Mouse (Mus musculus) ES-Bruce4 (cell line): ENCODE measurements around the gene Shisa7. TPM values are rescaled to one million over a fixed set of nuclear protein-coding genes. Genes with fewer than 3 reads are reported as not detected.
"Not testable (repeated sequence)": the region's sequence is repeated elsewhere in the genome, so short reads cannot be mapped to it uniquely, and the experiment has no call there.

Source experiments
- H3K27ac ChIP-seq: 2 replicates; pipeline ENCODE4 v1.5.1; 2012; ENCODE audit warnings: low read length, inconsistent platforms; ENCODE audit not compliant: insufficient read depth
- H3K27me3 ChIP-seq: 2 replicates; pipeline ENCODE4 v1.6.1; 2012; ENCODE audit warnings: mild to moderate bottlenecking, low read length, inconsistent platforms; ENCODE audit not compliant: control insufficient read depth, poor library complexity, insufficient read depth, severe bottlenecking
- H3K36me3 ChIP-seq: 2 replicates; pipeline ENCODE4 v1.6.1; 2012; ENCODE audit warnings: inconsistent platforms, mild to moderate bottlenecking, low read length, moderate library complexity; ENCODE audit not compliant: control insufficient read depth, poor library complexity, insufficient read depth, severe bottlenecking
- H3K4me1 ChIP-seq: one replicate; pipeline ENCODE4 v1.8.1; 2011; ENCODE audit warnings: low read length; ENCODE audit not compliant: control insufficient read depth, insufficient read depth
- H3K4me3 ChIP-seq: 2 replicates; pipeline ENCODE4 v1.5.1; 2011; ENCODE audit warnings: low read depth, mild to moderate bottlenecking, low read length
- H3K9ac ChIP-seq: 2 replicates; pipeline ENCODE4 v1.6.1; 2012; ENCODE audit warnings: low read depth, mild to moderate bottlenecking, inconsistent platforms; ENCODE audit not compliant: poor library complexity, severe bottlenecking
- H3K9me3 ChIP-seq: replicated peaks from 2 replicates; pipeline ENCODE4 v1.6.1; 2012; ENCODE audit warnings: mild to moderate bottlenecking, low read length, inconsistent platforms; ENCODE audit not compliant: control insufficient read depth, poor library complexity, insufficient read depth, severe bottlenecking
- CTCF ChIP-seq: IDR thresholded peaks from one replicate; pipeline ENCODE4 v1.8.1; 2011; ENCODE audit warnings: low read depth, low read length
- EP300 ChIP-seq: IDR thresholded peaks from 2 replicates; pipeline ENCODE4 v1.6.1; 2011; ENCODE audit warnings: low read depth, low read length; ENCODE audit not compliant: insufficient read depth
- POLR2A ChIP-seq: IDR thresholded peaks from one replicate; pipeline ENCODE4 v1.8.1; 2011; ENCODE audit warnings: low read length; ENCODE audit not compliant: insufficient read depth
- polyA plus RNA-seq: library from polyadenylated mRNA; stranded (reverse); fragments of >200 nt; gene quantifications from 2 replicates; pipeline ENCODE4 v1.2.4, GENCODE M21; 2011; ENCODE audit warnings: low read depth; ENCODE audit not compliant: missing spikeins, insufficient read depth, insufficient read length

The Shisa7 gene
- polyA plus RNA-seq, 1 experiment = 3.8 TPM

- Histone ChIP-seq H3K4me1 (no peaks in the 10 kb centered on the region), H3K9me3 (no peaks in the 10 kb centered on the region), H3K9ac (peak overlapping the region; percentile 100), H3K27ac (0 out of 2 replicates have a peak overlapping the region, but pooled peaks have one; percentile 0), H3K27me3 (no peaks in the 10 kb centered on the region), H3K36me3 (peaks cover 40% of the 10 kb centered on the region), H3K4me3 (peak overlapping the region; percentile 82)
- TF ChIP-seq EP300 (no peak), CTCF (no peak), POLR2A (no peak)
Measured at GRCm38 (mm10) chr7:4811842-4812302, 32.6 kb downstream of the Shisa7 start.

- H3K27ac ChIP-seq, H3K9me3 ChIP-seq, H3K27me3 ChIP-seq, H3K4me1 ChIP-seq: not testable (repeated sequence)
- H3K9ac ChIP-seq = peak overlapping the region; percentile 100
- peak overlapping the region; percentile 82 for H3K4me3 ChIP-seq
- peaks cover 48% of the 10 kb centered on the region for H3K36me3 ChIP-seq
Measured at GRCm38 (mm10) chr7:4811131-4811530, 33.4 kb downstream of the Shisa7 start.

- Histone ChIP-seq H3K9me3 (no peaks in the 10 kb centered on the region), H3K4me1 (no peaks in the 10 kb centered on the region), H3K9ac (no peak overlapping the region), H3K4me3 (no peak overlapping the region), H3K36me3 (peaks cover 68% of the 10 kb centered on the region), H3K27ac (no peak overlapping the region; the same call in 1 of the 2 replicates), H3K27me3 (no peaks in the 10 kb centered on the region)
- no peak for TF ChIP-seq CTCF
- no peak for TF ChIP-seq POLR2A
- no peak for TF ChIP-seq EP300
Measured at GRCm38 (mm10) chr7:4806716-4807115, 37.8 kb downstream of the Shisa7 start.

- H3K9me3 ChIP-seq = no peaks in the 10 kb centered on the region
- H3K9ac ChIP-seq = no peak overlapping the region
- TF ChIP-seq EP300 (no peak), CTCF (no peak), POLR2A (no peak)
Measured at GRCm38 (mm10) chr7:4802247-4802646, 42.2 kb downstream of the Shisa7 start.

GRCm38 (mm10) chr7:4795767-4796433 lies 48.6 kb downstream of the Shisa7 start:
- Histone ChIP-seq H3K36me3 (peaks cover 45% of the 10 kb centered on the region), H3K4me1 (no peaks in the 10 kb centered on the region), H3K9me3 (no peaks in the 10 kb centered on the region), H3K27ac (peak overlapping the region; percentile 29; the same call in 1 of the 2 replicates), H3K27me3 (no peaks in the 10 kb centered on the region), H3K9ac (no peak overlapping the region), H3K4me3 (no peak overlapping the region)
- TF ChIP-seq EP300 (no peak), CTCF (peak; percentile 24), POLR2A (no peak)

More at GRCm38 (mm10) chr7:4802247-4802646, 42.2 kb downstream of the Shisa7 start:
- Histone ChIP-seq H3K36me3 (peaks cover 42% of the 10 kb centered on the region), H3K4me3 (no peak overlapping the region), H3K27me3 (no peaks in the 10 kb centered on the region), H3K4me1 (no peaks in the 10 kb centered on the region), H3K27ac (no peak overlapping the region)

GRCm38 (mm10) chr7:4794631-4795168 lies 49.8 kb downstream of the Shisa7 start:
- Histone ChIP-seq H3K4me1 (no peaks in the 10 kb centered on the region), H3K4me3 (peak overlapping the region; percentile 99), H3K9me3 (no peaks in the 10 kb centered on the region), H3K27ac (peak overlapping the region; percentile 39; the same call in 1 of the 2 replicates), H3K36me3 (peaks cover 45% of the 10 kb centered on the region), H3K9ac (peak overlapping the region; percentile 98), H3K27me3 (no peaks in the 10 kb centered on the region)
- TF ChIP-seq CTCF = no peak
- no peak for TF ChIP-seq POLR2A
- no peak for TF ChIP-seq EP300
